Mouse (Mus musculus): ENCODE measurements around the gene Tbc1d10a.

DNA sequence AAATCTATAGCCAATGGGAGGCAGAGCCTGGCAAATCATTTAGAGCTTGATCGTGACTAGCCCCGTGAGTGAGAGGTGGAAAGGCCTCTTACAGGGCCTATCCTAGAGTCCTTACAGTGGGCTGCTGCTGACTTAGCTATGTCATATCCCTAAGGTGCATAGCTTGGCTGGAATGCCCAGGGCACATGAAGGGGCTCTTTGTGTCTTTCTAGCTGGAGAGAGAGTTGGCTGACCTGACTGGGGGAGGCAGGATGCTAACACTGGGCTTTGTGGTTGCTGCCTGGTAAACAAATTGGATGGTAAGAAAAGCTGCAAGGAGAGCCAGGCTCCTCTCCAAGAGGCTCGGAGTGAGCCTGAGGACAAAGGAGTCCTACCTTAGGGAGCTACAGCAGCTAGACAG is 6.2 kb downstream of the Tbc1d10a start:
- no peak for TF ChIP-seq POLR2A (IDR thresholded peaks at IDR 0.05; ENCODE audit: borderline replicate concordance, extremely low read depth, insufficient read depth, insufficient read length, poor library complexity, severe bottlenecking)
- TF ChIP-seq CTCF (IDR thresholded peaks at IDR 0.05; ENCODE audit: borderline replicate concordance, extremely low read depth, insufficient read depth, insufficient read length): no peak

All from brain, embryonic 14.5 days (tissue).